Mouse (Mus musculus): Measurements from ENCODE around the gene Lpcat1.

DNA sequence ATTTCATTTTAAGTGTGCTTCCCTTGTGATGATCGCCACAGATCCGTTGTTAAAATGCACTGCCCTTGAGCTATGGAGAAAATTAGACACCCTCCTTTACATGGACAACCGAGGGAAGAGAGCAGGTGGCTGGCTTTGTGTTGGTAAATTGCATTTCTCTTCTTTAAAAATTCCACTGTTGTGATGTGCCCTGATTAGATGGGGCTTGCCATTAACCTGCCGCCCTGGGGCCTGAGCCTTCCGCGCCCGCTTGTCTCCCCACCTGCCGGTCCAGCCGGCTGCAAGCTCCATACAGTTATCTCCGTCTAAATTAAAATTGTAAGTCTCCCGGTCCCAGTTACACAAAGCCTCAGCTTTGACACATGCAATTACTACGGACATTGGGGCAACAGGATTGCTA is 48.7 kb upstream of the Lpcat1 start:
- no peak for TF ChIP-seq POLR2A (IDR thresholded peaks at IDR 0.05; ENCODE audit: control insufficient read depth, extremely low read depth, insufficient read depth, low read length, poor library complexity)
- no peak for TF ChIP-seq CTCF (IDR thresholded peaks at IDR 0.05; ENCODE audit: borderline replicate concordance, control insufficient read depth, extremely low read depth, insufficient read depth, low read length, poor library complexity)
